Mouse (Mus musculus): ENCODE results near the gene Esrrg. TPM values are rescaled to one million over a fixed set of nuclear protein-coding genes. Genes with fewer than 3 reads are reported as not detected.

Esrrg gene
- polyA plus RNA-seq, 1 experiment from 2014 or later, result 0.33 TPM

- DNase-seq (ENCODE audit: low spot score), result no peak
These were observed 97.5 kb downstream of the Esrrg start for GRCm38 (mm10) chr1:187706046-187706445.

- DNase-seq (ENCODE audit: low spot score), result no peak
These were observed 98.6 kb downstream of the Esrrg start for GRCm38 (mm10) chr1:187707176-187707575.

DNA sequence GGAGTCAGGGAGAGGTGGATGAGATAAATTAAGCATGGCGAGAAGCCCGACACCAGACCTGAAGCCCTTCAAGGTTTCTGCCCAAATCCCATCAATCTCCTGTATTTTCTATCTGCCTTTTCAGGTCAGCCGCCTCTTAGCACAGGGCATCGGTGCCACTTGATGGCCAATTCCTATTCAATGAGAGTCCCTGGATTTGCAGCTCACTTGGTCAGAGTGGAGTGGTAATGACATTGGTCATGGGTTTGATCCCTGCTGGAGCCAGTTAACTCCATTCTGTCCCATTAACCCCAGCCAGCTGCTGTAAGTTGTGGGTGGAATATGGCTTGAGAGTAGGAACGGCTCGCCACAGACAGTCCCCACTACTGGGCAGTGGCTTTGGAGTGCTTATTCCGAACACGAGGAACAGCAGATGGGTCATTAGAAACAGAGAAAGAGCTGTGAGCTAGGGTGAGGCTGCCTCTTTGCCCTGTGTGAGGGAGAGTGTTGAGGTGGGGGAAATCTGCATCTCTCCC, 101.9 kb downstream of the Esrrg start:
- DNase-seq (ENCODE audit: low spot score), result no peak

DNA sequence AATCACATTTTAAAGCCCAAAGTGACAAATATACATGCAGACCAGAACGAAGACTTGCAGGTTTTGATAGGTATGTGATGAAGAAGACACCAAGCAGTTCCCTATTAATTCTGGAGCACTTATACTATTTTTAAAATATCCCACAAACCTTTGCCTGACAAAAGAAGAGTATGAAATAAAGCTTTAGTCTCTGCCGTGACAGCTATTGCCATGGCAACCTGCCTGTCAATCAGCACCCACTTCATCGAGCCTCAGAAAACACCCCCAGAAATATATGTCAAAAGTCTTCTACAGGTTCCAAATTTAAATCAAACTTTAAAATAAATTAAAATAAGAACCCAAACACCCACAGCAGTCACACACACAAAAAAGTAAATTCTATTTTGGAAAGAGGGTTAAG, 112.4 kb downstream of the Esrrg start:
- DNase-seq (ENCODE audit: low spot score), result no peak

- DNase-seq (ENCODE audit: low spot score), result no peak
These were observed 113.4 kb downstream of the Esrrg start for GRCm38 (mm10) chr1:187722016-187722415.

GRCm38 (mm10) chr1:187724651-187725050, 116.1 kb downstream of the Esrrg start:
- no peak for DNase-seq (ENCODE audit: low spot score)

- no peak for DNase-seq (ENCODE audit: low spot score)
These were observed 116.8 kb downstream of the Esrrg start for GRCm38 (mm10) chr1:187725351-187725750.

DNA sequence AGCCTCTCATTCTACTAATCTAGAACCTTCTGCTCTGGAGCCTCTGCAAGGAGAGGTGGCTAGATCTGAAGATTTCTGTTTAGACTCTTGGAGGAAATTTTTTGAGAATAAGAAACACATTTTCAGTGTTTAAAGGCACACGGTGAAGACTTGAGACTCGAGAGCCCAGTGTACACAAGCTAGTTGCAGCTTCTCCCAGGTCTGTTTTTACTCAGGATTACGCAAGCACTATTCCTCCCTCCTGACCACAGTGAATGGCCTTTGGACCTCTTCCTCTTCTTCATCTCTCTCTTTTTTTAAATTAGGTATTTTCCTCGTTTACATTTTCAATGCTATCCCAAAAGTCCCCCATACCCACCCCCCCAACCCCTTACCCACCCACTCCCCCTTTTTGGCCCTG, 122.6 kb downstream of the Esrrg start:
- DNase-seq (ENCODE audit: low spot score), result no peak

GRCm38 (mm10) chr1:187736507-187736906, 127.9 kb downstream of the Esrrg start:
- DNase-seq (ENCODE audit: low spot score), result no peak

GRCm38 (mm10) chr1:187737296-187737695, 128.7 kb downstream of the Esrrg start:
- no peak for DNase-seq (ENCODE audit: low spot score)

- DNase-seq (ENCODE audit: low spot score), result no peak
These were observed 131.9 kb downstream of the Esrrg start for GRCm38 (mm10) chr1:187740531-187740930.

- no peak for DNase-seq (ENCODE audit: low spot score)
These were observed 132.7 kb downstream of the Esrrg start for GRCm38 (mm10) chr1:187741306-187741705.

GRCm38 (mm10) chr1:187742071-187742470, 133.5 kb downstream of the Esrrg start:
- no peak for DNase-seq (ENCODE audit: low spot score)

DNA sequence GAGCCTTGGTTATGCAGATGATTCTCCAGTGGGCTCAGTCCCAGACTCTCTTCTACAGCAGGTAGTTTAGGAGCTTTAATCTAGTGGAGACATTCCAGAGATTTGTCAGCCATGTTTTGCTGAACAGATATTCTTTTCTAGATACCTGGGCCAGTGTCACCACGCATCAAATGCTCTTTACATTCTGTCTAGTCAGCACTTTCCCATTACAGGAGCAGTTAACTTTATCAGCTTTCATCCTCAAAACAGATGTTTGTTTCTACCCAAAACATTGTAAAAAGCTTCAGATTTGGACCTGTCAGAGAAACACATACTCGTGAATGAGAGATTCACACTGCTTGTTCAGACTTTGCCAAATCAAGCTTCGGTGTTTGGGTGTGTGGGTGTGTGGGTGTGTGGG, 140.7 kb downstream of the Esrrg start:
- no peak for DNase-seq (ENCODE audit: low spot score)

DNA sequence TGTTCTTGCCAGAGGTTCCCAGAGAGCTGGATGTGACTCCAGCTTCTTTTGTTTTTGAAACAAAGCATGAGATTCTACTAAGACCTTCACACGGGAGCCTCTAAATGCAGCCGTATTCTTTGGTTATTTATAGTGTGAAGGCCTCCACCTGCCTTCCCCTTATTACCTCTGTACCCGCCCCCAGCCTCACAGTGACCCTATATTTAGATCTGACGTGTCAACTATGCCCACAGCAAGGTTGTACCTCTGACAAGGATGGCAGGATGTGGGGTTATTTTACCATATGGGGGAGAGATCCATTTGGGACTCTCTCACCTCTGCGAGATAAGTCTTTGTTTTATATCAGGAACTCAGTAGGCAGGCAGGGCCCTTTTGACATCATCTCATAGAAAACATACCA, 141.3 kb downstream of the Esrrg start:
- DNase-seq (ENCODE audit: low spot score), result no peak

DNA sequence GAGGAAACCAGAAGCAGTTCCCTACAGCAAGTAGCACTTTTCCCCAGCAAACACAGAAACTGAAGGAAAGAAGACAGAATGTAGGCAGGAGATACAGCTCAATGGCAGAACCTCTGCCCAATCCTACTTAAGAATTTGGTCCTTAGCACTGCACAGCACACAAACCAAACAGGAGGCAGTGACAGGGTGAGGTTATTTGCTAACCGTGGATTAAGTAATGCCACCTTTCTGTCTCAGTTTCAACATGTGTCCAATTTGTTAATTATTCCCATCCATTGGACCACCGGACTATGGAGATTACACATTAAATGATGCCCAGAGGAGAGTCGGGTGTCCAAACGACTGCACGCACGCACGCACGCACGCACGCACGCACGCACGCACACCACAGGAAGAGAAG, 146.9 kb downstream of the Esrrg start:
- no peak for DNase-seq (ENCODE audit: low spot score)

GRCm38 (mm10) chr1:187757981-187758380, 149.4 kb downstream of the Esrrg start:
- DNase-seq (ENCODE audit: low spot score), result no peak

DNA sequence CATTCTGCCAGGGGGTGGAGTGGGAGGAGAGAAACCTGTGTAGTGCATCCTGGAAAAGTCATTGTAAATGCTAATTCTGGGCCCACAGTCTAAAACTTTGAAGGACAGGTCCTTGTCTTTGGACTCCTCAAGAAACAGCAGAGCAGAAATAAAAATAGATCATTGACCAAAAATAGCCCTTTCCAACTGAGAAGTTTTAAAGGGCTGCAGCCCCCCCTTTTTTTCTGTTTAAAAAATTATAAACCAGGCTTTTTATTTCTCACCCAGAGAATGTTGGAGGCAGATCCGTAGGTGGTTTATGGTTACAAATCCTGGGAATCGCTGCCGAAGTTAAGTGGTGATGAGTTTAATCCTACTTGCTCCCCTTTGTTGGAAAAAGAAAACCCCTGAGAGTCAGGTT, 150.0 kb downstream of the Esrrg start:
- no peak for DNase-seq (ENCODE audit: low spot score)

GRCm38 (mm10) chr1:187759536-187759935, 150.9 kb downstream of the Esrrg start:
- DNase-seq (ENCODE audit: low spot score), result no peak

GRCm38 (mm10) chr1:187762641-187763450, 154.3 kb downstream of the Esrrg start:
- no peak for DNase-seq (ENCODE audit: low spot score)

GRCm38 (mm10) chr1:187763451-187763755, 154.8 kb downstream of the Esrrg start:
- no peak for DNase-seq (ENCODE audit: low spot score)

DNA sequence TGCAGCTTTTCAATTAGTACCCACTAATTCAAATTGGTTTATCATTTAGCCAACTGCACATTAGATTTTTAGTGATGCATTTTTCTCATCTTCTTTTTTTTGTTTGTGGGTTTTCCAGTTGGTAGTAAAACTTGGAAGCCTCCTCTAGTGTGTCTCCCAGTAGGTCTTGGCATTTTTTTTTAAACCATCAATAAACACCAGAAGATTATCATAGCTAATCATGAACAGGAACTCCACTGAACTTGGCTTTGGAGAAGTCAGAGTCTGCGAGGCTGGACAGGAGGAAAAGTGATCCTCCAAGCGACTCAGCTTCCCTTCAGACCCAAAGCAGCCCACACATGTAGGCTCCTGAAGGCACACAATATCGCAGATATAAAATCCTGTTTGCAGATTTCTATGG, 155.2 kb downstream of the Esrrg start:
- DNase-seq (ENCODE audit: low spot score), result no peak

GRCm38 (mm10) chr1:187765577-187765976, 157.0 kb downstream of the Esrrg start:
- no peak for DNase-seq (ENCODE audit: low spot score)
